Mouse (Mus musculus) CD4-positive, CD25-positive, alpha-beta regulatory T cell, adult 2 months (primary cell): ENCODE data around the gene Ifit3.
A peak's percentile ranks its signal among the peaks of the same experiment; 100 is the strongest.
"Not testable (repeated sequence)": the region's sequence is repeated elsewhere in the genome, so short reads cannot be mapped to it uniquely, and the experiment has no call there.

Experiments
- DNase-seq: peaks from one replicate; pipeline ENCODE4 v3.0.0-alpha.2; 2012; ENCODE audit warnings: low read depth, low spot score

Ifit3 gene

DNA sequence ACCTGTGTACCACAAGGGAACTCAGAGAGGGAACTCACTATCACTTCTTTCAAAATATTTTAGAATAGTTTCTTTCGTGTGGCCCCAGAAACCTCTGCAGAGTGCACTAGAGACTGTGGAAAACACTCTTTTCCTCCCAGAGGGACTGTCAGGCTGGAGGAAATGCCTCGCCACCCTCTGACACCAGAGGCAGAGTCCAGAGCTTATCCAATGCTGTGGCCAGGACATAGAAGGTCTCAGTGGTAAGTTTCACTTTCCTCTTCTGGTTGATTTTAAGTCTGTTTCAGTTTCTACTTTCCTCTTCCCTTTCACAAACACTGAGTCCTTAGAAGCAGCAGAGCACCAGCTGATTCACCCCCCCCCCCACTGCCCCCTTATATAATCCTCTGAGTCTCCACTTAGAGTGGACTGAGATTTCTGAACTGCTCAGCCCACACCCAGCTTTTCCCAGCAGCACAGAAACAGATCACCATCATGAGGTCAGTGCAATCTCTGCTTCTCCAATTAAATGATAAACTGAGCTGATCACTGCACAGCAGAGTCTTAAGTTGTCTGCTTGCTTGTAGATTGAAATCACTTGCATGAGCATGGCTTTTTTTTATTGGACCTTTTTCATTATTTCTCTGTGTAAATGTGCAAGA is at the start of gene Ifit3:
Gene Ifit3 (plus strand): TSS at position 406 of the 641 bp plus-strand sequence.
- not testable (repeated sequence) for DNase-seq

GRCm38 (mm10) chr19:34539422-34539821 is 43.9 kb upstream of the Ifit3 start:
- no peak for DNase-seq

DNA sequence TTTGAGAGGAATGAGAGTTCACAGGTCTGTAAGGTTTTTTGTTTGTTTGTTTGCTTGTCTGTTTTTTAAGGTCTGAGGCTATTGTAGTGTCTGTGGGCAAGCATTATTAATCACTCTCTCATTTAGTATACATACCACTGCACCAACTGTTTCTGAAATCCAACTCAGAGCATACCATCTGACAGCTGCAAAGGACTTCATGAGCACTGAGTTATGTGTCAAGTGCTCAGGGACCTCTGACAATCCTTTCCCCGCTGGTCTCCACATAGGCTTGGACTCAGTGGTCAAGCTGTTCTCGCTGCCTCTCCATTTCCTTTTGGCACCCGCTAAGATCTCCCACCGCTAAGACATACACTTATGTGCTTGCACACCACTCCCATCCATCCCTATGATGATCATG is 37.1 kb upstream of the Ifit3 start:
- DNase-seq = no peak

DNA sequence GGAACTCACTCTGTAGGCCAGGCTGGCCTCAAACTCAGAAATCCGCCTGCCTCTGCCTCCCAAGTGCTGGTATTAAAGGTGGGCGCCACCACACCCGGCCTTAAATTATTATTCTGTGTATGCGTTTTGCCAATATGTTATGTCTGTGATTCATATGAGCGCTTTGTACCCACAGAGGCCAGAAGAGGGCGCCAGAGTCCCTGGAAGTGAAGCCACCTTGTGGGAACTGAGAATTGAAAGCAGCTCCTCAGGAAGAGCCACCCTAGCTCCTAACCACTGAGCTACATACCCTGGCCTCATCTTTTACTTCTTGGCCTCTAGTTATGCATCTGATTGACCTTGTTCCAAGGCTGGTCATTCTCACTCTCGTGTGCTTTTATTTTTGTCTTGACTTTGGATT is 35.4 kb upstream of the Ifit3 start:
- peak; percentile 94 for DNase-seq

DNA sequence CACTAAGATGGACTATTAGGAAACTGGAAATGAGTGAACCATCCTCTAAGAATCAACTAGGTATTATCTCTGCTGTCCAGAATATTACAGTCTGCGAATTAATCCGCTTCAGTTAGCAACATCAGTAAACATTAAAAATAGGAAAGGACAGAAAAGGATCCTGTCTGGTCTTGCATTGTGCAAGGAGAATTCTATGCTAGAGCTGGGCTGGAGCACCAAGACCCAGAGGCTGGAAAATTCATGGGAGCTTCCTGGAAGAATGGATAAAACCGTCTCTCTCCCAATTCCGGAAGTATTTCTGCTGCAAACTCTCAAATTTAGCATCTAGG is 33.2 kb upstream of the Ifit3 start:
- DNase-seq = no peak

DNA sequence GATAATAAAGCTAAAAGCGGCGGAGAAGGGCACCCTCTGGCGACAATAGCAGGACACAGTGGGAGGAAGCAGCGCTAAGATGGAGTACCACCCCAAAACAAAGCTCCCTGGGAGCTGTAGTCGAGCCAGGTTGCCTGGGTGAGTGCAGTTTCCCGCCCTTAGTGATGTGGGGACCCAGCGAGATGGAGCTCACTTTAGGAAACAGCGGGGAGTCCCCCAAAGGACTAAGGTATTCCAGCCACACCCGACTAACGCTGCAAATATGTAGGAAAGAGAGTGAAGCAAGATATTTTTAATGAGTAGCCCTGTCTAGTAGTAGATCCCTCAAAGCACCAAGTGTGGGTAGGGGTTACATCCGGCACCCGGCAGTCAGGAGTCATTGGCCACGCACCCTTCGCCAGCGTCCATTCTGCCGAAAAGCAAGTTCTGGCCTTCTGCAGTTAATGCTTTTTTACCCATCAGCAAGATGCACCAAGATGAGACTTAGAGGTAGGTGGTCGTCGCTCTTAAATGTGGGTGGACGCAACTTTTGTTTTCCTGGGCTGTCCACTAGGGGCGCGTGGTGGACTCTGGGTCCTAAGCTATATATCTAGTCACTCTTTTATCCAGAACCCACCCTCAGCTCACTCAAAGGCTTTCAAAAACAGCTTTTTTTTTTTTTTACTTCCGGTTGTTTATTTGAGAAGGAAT is 32.7 kb upstream of the Ifit3 start, which contains the start of gene Ifit2:
Gene Ifit2 (plus strand): TSS at position 161 of the 690 bp plus-strand sequence.
- DNase-seq = peak; percentile 88

- DNase-seq = no peak
Measured at GRCm38 (mm10) chr19:34551981-34552380, 31.4 kb upstream of the Ifit3 start.

DNA sequence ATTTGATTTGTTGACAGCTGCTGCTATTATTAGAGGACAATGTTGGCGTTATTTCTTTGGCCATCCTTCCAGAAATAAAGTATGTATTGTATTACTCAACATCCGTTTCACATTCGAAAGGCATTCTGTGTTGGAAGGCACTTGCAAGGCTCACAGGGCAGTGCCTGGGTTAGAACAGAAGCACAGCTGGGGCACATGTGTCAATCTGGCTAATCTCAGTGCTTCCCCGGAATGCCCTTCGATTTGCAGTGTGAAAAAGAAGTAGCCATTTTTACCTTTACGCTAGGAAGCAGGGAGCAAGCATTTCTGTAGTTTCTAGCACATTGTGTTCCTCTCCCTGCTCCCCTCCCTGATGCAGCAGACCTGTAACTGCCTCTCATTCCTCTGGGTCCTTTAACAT is 30.3 kb upstream of the Ifit3 start:
- no peak for DNase-seq

GRCm38 (mm10) chr19:34553522-34553921 is 29.8 kb upstream of the Ifit3 start:
- no peak for DNase-seq

DNA sequence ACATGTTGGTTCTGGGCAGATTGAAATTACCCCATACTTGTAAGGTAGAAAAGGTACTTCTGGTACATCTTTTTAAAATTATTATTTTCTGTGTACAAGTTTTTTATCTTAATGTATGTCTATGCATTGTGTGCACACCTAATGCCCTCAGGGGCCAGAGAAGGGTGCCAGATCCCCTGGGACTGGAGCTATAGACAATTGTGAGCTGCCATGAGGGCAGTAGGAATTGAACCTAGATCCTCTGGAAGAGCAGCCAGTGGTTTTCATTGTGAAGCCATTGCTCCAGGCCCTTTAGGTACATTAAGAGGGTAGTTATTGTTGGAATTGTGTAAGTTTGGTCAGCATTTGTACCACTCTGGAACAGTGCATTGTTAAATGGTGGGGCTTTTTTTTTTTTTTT is 29.3 kb upstream of the Ifit3 start:
- DNase-seq = no peak

DNA sequence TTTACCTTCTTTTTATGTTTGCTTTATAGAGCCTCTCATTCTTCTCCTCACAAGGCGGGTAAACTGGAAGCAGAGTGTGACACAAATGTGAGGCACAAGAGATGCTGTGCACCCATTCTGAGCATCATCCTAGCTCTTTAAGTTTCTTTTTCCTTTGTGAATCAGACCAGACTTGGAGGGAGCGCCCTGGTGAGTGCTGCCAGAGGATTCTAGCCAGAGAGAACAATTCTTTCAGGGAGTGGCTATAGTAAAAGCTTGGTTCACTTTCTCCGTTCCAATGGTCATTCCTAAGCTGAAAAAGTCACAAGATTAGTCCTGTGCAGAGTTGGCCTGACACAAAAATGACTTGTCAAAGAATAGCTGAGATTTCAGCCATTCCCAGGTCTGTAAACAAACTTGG is 26.7 kb upstream of the Ifit3 start:
- no peak for DNase-seq

DNA sequence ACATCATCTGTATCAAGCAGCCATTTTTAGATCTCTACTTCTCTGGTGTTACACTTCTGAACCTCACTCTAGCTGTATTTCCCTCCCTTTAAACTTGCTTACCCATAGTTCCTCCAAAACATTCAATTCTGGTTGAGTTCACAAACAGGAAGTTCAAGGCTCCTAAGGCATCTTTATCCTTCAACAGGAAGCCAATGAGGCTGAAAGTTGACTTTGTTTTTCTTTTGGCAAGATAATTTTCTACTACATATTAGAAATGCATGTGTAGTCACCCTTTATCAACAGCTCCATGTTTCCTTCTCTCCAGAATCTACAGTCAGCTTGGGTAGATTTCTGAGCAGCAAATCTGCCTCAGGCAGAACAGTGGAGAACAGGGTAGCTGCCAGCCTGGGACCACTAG is 20.8 kb upstream of the Ifit3 start:
- no peak for DNase-seq

DNA sequence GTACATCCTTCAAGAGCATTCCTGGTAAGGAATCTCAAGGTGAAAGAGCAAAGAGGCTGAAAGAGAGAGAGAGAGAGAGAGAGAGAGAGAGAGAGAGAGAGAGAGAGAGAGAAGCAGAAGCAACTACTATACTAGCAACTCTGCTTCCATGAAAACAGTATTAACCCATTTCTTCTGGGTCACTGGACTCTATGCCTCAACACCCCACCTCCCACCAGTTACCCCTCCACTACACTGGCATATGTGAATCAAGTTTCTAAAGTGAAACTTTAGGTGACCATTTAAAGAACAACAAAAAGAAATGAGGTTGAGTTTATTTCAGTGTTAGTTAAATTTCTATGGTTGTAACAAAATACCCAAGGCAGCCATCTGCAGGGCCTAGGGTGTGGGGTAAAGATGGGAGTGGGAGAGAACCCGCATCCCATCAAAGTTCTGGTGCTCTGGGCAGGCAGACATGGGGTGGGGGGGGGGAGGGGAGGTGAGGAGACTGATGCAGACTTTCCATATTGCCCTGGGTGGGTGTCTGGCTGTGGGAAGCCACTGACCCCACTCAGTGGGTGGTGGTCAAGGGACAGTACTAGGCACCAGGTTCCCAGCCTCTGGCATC is 17.1 kb upstream of the Ifit3 start:
- no peak for DNase-seq

- DNase-seq = no peak
Measured at GRCm38 (mm10) chr19:34568988-34569895, 14.1 kb upstream of the Ifit3 start.

DNA sequence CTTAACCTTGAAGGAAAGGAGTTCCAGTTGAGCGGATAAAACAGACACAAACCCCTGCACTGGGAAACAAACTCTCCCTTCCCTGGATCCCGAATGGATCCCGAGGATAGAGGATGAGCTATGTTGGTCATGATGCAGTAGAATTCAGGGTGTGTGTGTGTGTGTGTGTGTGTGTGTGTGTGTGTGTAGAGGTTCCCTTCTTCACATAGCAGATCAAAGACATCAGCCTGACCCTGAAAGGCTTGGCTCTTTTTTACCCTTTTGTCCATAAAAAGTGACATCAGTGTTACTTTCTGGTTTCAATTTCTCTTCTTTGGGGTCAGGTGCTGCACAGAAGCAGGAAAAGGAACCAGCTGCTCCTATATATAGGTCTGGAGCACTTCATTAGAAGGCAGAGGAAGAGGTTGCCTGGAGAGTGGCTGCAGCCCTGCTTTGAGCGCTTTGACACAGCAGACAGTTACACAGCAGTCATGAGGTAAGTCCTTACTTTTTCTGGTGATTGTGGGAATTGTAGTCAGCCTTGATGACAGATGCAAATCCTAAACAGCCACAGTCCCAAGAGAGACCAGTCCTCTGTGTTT is 13.3 kb upstream of the Ifit3 start:
- DNase-seq = no peak

DNA sequence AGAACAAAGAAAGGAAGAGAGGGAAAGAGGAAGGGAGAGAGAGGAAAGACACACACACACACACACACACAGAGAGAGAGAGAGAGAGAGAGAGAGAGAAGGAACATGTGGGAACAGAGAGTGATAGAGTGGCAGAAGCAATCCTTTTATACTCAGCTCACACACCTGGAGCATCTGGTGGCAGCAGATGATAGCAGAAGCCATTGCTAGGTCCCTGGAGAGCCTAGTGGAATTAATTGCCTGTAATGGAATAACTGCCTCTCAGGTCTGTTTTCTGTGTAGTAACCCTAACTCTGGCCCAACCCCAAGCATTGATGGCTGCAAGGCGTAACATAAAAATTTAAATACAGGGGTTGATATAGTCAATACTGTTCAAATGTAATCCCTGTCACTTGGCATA is 12.3 kb upstream of the Ifit3 start:
- no peak for DNase-seq

GRCm38 (mm10) chr19:34573650-34574049 is 9.7 kb upstream of the Ifit3 start:
- DNase-seq = no peak

DNA sequence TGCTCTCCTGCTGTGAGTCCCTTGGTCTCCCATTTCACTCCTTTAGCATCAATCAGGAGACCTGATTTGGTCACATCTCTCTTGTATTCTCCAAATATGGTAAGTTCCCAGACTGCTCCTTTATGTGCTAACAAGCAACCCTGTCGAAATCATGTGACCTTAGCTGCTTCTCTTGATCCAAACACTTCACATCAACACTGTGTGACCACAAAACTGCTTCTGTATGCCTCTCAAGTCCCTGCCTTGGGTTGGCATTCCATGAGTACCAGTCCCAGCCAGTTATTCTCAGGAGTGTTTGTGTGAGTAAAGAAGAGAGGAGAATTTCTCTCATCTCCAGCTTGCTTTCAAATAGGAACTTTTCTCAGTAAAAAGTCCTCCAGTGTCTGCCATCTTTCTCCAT is 6.2 kb upstream of the Ifit3 start:
- DNase-seq = no peak

DNA sequence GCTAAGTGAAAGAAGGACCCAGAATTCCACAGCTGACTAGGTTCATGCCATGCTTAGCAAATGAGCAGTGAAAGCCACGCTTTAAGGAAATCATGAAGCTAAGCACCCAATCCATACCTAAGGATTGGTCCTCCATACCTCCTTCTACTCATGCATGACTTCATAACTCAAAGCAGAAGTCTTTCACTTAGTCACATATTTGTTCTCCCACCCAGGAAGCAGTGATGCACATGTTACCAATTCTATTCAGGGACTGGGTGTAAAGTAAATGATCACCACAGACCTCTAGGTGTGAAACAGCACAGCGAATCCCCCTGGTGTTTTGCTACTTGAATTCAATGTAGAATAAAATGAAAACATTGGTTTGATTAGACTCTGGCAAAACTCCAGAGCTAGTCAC is 635 bp upstream of the Ifit3 start:
- not testable (repeated sequence) for DNase-seq

DNA sequence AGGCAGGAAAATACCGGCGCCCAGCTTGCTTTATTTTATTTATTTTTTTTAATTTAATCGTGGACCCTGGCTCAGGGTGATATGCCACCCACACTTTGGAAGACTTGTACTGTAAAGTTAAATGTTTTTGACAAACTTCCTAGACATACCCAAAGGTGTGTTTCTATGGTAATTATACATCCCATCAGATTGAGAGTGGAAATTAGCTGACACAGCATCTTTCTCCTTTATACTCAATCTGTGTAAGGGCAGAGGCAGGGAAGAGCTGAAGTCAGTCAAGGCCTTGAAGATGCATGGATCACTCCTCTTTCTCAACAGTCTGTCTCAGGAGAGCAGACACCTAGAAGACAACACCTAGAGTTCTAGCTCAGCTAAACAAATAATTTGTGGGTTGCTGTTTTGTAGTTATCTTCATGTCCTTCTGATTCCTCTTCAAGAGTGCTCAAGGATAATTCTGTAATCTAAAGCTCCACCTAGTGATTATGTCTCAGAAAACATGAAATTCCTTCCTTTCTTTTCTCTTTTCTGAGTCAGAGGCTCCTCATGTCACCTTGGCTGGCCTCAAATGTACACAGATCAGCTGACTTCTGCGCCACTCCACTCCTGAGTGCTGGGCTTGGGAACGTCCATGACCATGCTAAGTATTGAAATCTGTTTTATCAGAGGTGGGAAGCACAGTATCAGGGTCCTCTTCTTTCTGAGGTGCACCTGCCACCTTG is 2.6 kb downstream of the Ifit3 start:
- peak; percentile 35 for DNase-seq
